Mouse (Mus musculus): ENCODE results near the gene Polr1a. TPM values are rescaled to one million over a fixed set of nuclear protein-coding genes. Genes with fewer than 3 reads are reported as not detected.

Gene Polr1a
- polyA plus RNA-seq, 1 experiment from 2014 or later: 34.2 TPM

- Histone ChIP-seq H3K4me2 (replicated peaks) (no peak overlapping the region), H3K4me3 (no peak overlapping the region), H3K27ac (replicated peaks) (peak overlapping the region; percentile 3; the same call in 1 of the 2 replicates), H3K9ac (replicated peaks) (no peak overlapping the region), H3K27me3 (no peaks in the 10 kb centered on the region), H3K9me3 (no peaks in the 10 kb centered on the region), H3K4me1 (0 out of 2 replicates have a peak, but pooled peaks cover 5% of the 10 kb centered on the region), H3K36me3 (no peaks in the 10 kb centered on the region)
- WGBS: 58% methylated on average over 8 of the region's 8 CpGs
- ATAC-seq (ENCODE audit: low FRiP score, low read depth): no peak
Measured at GRCm38 (mm10) chr6:71989647-71990351, 80.9 kb downstream of the Polr1a start.

- ATAC-seq (ENCODE audit: low FRiP score, low read depth): no peak
- 0 out of 2 replicates have a peak overlapping the region, but pooled peaks have one; percentile 3 for H3K27ac ChIP-seq (replicated peaks)
- H3K9ac ChIP-seq (replicated peaks): no peak overlapping the region
- no peak overlapping the region for H3K4me2 ChIP-seq (replicated peaks)
- no peak overlapping the region for H3K4me3 ChIP-seq
- H3K27me3 ChIP-seq: no peaks in the 10 kb centered on the region
- H3K4me1 ChIP-seq: 0 out of 2 replicates have a peak, but pooled peaks cover 5% of the 10 kb centered on the region
- no peaks in the 10 kb centered on the region for H3K9me3 ChIP-seq
- H3K36me3 ChIP-seq: no peaks in the 10 kb centered on the region
- 75% methylated on average over 8 of the region's 8 CpGs for WGBS
Measured at GRCm38 (mm10) chr6:71990371-71990837, 81.6 kb downstream of the Polr1a start.

- H3K4me1 ChIP-seq: 0 out of 2 replicates have a peak, but pooled peaks cover 5% of the 10 kb centered on the region
- no peak overlapping the region for H3K4me2 ChIP-seq (replicated peaks)
- H3K27me3 ChIP-seq: no peaks in the 10 kb centered on the region
- no peak overlapping the region for H3K9ac ChIP-seq (replicated peaks)
- no peak overlapping the region for H3K27ac ChIP-seq (replicated peaks)
- H3K9me3 ChIP-seq: no peaks in the 10 kb centered on the region
- H3K36me3 ChIP-seq: no peaks in the 10 kb centered on the region
- H3K4me3 ChIP-seq: no peak overlapping the region
- WGBS: 62% methylated on average over 8 of the region's 8 CpGs
- no peak for ATAC-seq (ENCODE audit: low FRiP score, low read depth)
Measured at GRCm38 (mm10) chr6:71991190-71991932, 82.5 kb downstream of the Polr1a start.

DNA sequence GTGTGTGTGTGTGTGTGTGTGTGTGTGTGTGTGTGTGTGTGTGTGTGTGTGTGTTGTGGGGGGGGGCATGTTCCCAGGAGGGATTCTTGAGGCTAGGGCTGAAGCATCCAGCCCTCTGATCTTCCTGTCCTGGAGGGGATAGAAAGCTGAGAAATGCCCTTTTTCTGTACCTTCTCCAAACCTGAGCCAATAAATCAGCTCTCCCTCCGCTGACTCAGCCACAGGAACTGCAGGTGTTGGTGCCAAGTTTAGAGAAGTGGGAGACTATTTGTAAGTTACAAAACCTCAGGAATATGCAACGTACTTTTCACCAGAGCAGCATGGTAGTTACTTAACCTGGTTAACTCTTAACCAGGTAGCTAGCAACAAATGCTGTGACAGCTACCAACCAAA lies 83.1 kb downstream of the Polr1a start:
- H3K27me3 ChIP-seq: no peaks in the 10 kb centered on the region
- H3K4me1 ChIP-seq: 0 out of 2 replicates have a peak, but pooled peaks cover 5% of the 10 kb centered on the region
- H3K36me3 ChIP-seq: no peaks in the 10 kb centered on the region
- no peak overlapping the region for H3K4me2 ChIP-seq (replicated peaks)
- H3K4me3 ChIP-seq: no peak overlapping the region
- H3K9me3 ChIP-seq: no peaks in the 10 kb centered on the region
- no peak overlapping the region for H3K9ac ChIP-seq (replicated peaks)
- H3K27ac ChIP-seq (replicated peaks): no peak overlapping the region
- no peak for ATAC-seq (ENCODE audit: low FRiP score, low read depth)
- 86% methylated on average over 2 of the region's 2 CpGs for WGBS

GRCm38 (mm10) chr6:71994004-71994403 lies 85.2 kb downstream of the Polr1a start:
- Histone ChIP-seq H3K4me1 (0 out of 2 replicates have a peak, but pooled peaks cover 5% of the 10 kb centered on the region), H3K9me3 (no peaks in the 10 kb centered on the region), H3K36me3 (no peaks in the 10 kb centered on the region), H3K27me3 (no peaks in the 10 kb centered on the region), H3K27ac (replicated peaks) (no peak overlapping the region), H3K4me2 (replicated peaks) (no peak overlapping the region), H3K9ac (replicated peaks) (no peak overlapping the region), H3K4me3 (no peak overlapping the region)
- 86% methylated on average over 4 of the region's 4 CpGs for whole genome bisulfite sequencing
- no peak for ATAC-seq (ENCODE audit: low FRiP score, low read depth)

- Histone ChIP-seq H3K27ac (replicated peaks) (no peak overlapping the region), H3K4me3 (no peak overlapping the region), H3K9me3 (no peaks in the 10 kb centered on the region), H3K4me1 (0 out of 2 replicates have a peak, but pooled peaks cover 5% of the 10 kb centered on the region), H3K4me2 (replicated peaks) (no peak overlapping the region), H3K36me3 (no peaks in the 10 kb centered on the region), H3K27me3 (no peaks in the 10 kb centered on the region), H3K9ac (replicated peaks) (no peak overlapping the region)
- WGBS: 90% methylated on average over 3 of the region's 3 CpGs
- ATAC-seq (ENCODE audit: low FRiP score, low read depth): no peak
Measured at GRCm38 (mm10) chr6:71995081-71995480, 86.2 kb downstream of the Polr1a start.

DNA sequence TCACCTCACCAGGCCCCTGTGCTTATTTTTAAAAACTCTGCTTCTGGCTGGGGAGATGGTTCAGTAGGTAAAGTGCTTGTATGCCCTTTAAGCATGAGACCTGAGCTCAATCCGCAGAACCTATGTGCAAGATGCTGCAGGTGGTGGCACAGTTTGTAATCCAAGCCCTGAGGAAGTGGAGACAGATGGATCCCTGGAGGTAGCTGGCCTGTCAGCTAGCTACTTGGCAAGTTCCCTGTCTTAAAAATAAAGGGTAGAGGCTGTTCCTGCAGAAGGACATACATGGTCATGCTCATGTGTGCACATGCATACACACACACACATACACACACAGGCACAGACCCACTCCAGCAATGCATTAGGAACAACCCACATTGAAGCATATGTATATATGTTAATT lies 88.4 kb downstream of the Polr1a start:
- H3K27ac ChIP-seq (replicated peaks): no peak overlapping the region
- no peaks in the 10 kb centered on the region for H3K36me3 ChIP-seq
- H3K9ac ChIP-seq (replicated peaks): no peak overlapping the region
- H3K9me3 ChIP-seq: no peaks in the 10 kb centered on the region
- H3K4me3 ChIP-seq: no peak overlapping the region
- no peak for ATAC-seq (ENCODE audit: low FRiP score, low read depth)
- no peaks in the 10 kb centered on the region for H3K4me1 ChIP-seq
- H3K4me2 ChIP-seq (replicated peaks): no peak overlapping the region
- 83% methylated on average over 1 of the region's 1 CpGs for WGBS
- H3K27me3 ChIP-seq: no peaks in the 10 kb centered on the region

GRCm38 (mm10) chr6:71999917-72000512 lies 91.2 kb downstream of the Polr1a start:
- WGBS: 85% methylated on average over 11 of the region's 11 CpGs
- Histone ChIP-seq H3K9me3 (no peaks in the 10 kb centered on the region), H3K9ac (replicated peaks) (no peak overlapping the region), H3K4me3 (no peak overlapping the region), H3K36me3 (no peaks in the 10 kb centered on the region), H3K27me3 (no peaks in the 10 kb centered on the region), H3K4me1 (no peaks in the 10 kb centered on the region), H3K4me2 (replicated peaks) (no peak overlapping the region), H3K27ac (replicated peaks) (no peak overlapping the region)
- ATAC-seq (ENCODE audit: low FRiP score, low read depth): no peak

GRCm38 (mm10) chr6:72001220-72001777 lies 92.4 kb downstream of the Polr1a start:
- H3K9me3 ChIP-seq: no peaks in the 10 kb centered on the region
- no peak overlapping the region for H3K27ac ChIP-seq (replicated peaks)
- H3K4me2 ChIP-seq (replicated peaks): no peak overlapping the region
- ATAC-seq (ENCODE audit: low FRiP score, low read depth): no peak
- no peak overlapping the region for H3K4me3 ChIP-seq
- 93% methylated on average over 5 of the region's 5 CpGs for WGBS
- H3K27me3 ChIP-seq: no peaks in the 10 kb centered on the region
- no peaks in the 10 kb centered on the region for H3K4me1 ChIP-seq
- no peak overlapping the region for H3K9ac ChIP-seq (replicated peaks)
- no peaks in the 10 kb centered on the region for H3K36me3 ChIP-seq

- H3K27me3 ChIP-seq: no peaks in the 10 kb centered on the region
- no peaks in the 10 kb centered on the region for H3K36me3 ChIP-seq
- 82% methylated on average over 3 of the region's 3 CpGs for WGBS
- no peak overlapping the region for H3K27ac ChIP-seq (replicated peaks)
- H3K4me2 ChIP-seq (replicated peaks): no peak overlapping the region
- no peaks in the 10 kb centered on the region for H3K4me1 ChIP-seq
- no peak for ATAC-seq (ENCODE audit: low FRiP score, low read depth)
- no peak overlapping the region for H3K9ac ChIP-seq (replicated peaks)
- H3K4me3 ChIP-seq: no peak overlapping the region
- H3K9me3 ChIP-seq: no peaks in the 10 kb centered on the region
Measured at GRCm38 (mm10) chr6:72007411-72008212, 98.8 kb downstream of the Polr1a start.

DNA sequence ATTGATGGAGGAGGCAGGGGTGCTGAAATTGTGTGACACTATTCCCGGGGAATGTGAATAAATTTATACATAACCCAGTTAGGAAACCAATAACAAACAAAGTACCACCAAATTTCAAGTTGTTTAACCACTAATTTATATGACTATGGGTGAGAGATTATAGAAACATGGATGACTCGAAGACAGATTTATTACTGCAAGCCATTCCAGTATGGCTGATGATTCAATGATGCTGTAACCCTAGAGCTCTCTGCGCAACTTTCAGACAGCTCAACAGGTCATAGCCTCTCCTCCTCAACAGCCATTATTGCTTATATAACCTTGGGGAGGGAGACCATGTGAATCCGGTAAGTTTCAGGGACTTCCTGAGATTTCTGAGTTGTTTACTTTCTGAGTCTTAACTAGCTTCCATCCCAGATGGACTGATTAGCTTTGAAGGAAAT lies 99.4 kb downstream of the Polr1a start:
- Histone ChIP-seq H3K27ac (replicated peaks) (no peak overlapping the region), H3K4me3 (no peak overlapping the region), H3K36me3 (no peaks in the 10 kb centered on the region), H3K9me3 (no peaks in the 10 kb centered on the region), H3K9ac (replicated peaks) (no peak overlapping the region), H3K4me2 (replicated peaks) (no peak overlapping the region), H3K27me3 (no peaks in the 10 kb centered on the region), H3K4me1 (no peaks in the 10 kb centered on the region)
- WGBS: 87% methylated on average over 4 of the region's 4 CpGs
- no peak for ATAC-seq (ENCODE audit: low FRiP score, low read depth)

Measured in midbrain, embryonic 12.5 days (tissue).